Mouse (Mus musculus): ENCODE results near the gene Enpp7.
A peak's percentile ranks its signal among the peaks of the same experiment; 100 is the strongest.

Gene Enpp7

GRCm38 (mm10) chr11:118987999-118988398, at the start of gene Enpp7:
TSS of gene Enpp7 (plus strand) at chr11:118988188.
- DNase-seq (ENCODE audit: low spot score): peak; percentile 74

- no peak for DNase-seq (ENCODE audit: low spot score)
These were observed 48.3 kb upstream of the Enpp7 start for GRCm38 (mm10) chr11:118939731-118940130.

GRCm38 (mm10) chr11:118940539-118940938, 47.4 kb upstream of the Enpp7 start:
- DNase-seq (ENCODE audit: low spot score): no peak

GRCm38 (mm10) chr11:118941268-118941667, 46.7 kb upstream of the Enpp7 start:
- no peak for DNase-seq (ENCODE audit: low spot score)

- DNase-seq (ENCODE audit: low spot score): no peak
These were observed 42.1 kb upstream of the Enpp7 start for GRCm38 (mm10) chr11:118945868-118946267.

- DNase-seq (ENCODE audit: low spot score): no peak
These were observed 33.0 kb upstream of the Enpp7 start for GRCm38 (mm10) chr11:118955016-118955415.

- DNase-seq (ENCODE audit: low spot score): no peak
These were observed 30.9 kb upstream of the Enpp7 start for GRCm38 (mm10) chr11:118957070-118957471.

- DNase-seq (ENCODE audit: low spot score): no peak
These were observed 27.3 kb upstream of the Enpp7 start for GRCm38 (mm10) chr11:118960649-118961048.

- DNase-seq (ENCODE audit: low spot score): no peak
These were observed 25.5 kb upstream of the Enpp7 start for GRCm38 (mm10) chr11:118962478-118962877.

- DNase-seq (ENCODE audit: low spot score): no peak
These were observed 24.1 kb upstream of the Enpp7 start for GRCm38 (mm10) chr11:118963926-118964325.

- no peak for DNase-seq (ENCODE audit: low spot score)
These were observed 22.9 kb upstream of the Enpp7 start for GRCm38 (mm10) chr11:118965078-118965477.

GRCm38 (mm10) chr11:118971470-118972034, 16.4 kb upstream of the Enpp7 start:
- no peak for DNase-seq (ENCODE audit: low spot score)

- DNase-seq (ENCODE audit: low spot score): no peak
These were observed 15.3 kb upstream of the Enpp7 start for GRCm38 (mm10) chr11:118972431-118973377.

- no peak for DNase-seq (ENCODE audit: low spot score)
These were observed 13.6 kb upstream of the Enpp7 start for GRCm38 (mm10) chr11:118974340-118974739.

GRCm38 (mm10) chr11:118975427-118975826, 12.6 kb upstream of the Enpp7 start:
- DNase-seq (ENCODE audit: low spot score): peak; percentile 30

GRCm38 (mm10) chr11:118975917-118976316, 12.1 kb upstream of the Enpp7 start:
- DNase-seq (ENCODE audit: low spot score): no peak

- DNase-seq (ENCODE audit: low spot score): no peak
These were observed 7.6 kb upstream of the Enpp7 start for GRCm38 (mm10) chr11:118980388-118980787.

- DNase-seq (ENCODE audit: low spot score): no peak
These were observed 6.8 kb upstream of the Enpp7 start for GRCm38 (mm10) chr11:118981012-118981776.

- no peak for DNase-seq (ENCODE audit: low spot score)
These were observed 5.3 kb upstream of the Enpp7 start for GRCm38 (mm10) chr11:118982593-118983113.

GRCm38 (mm10) chr11:118985571-118985970, 2.4 kb upstream of the Enpp7 start:
- no peak for DNase-seq (ENCODE audit: low spot score)

- DNase-seq (ENCODE audit: low spot score): no peak
These were observed 4.8 kb downstream of the Enpp7 start for GRCm38 (mm10) chr11:118992781-118993180.

- DNase-seq (ENCODE audit: low spot score): no peak
These were observed 7.5 kb downstream of the Enpp7 start for GRCm38 (mm10) chr11:118995448-118995847.

Data from yolk sac, embryonic 10.5 days (tissue).